Mouse (Mus musculus): ENCODE data around the gene Jagn1. TPM values are rescaled to one million over a fixed set of nuclear protein-coding genes. Genes with fewer than 3 reads are reported as not detected.
A peak's percentile ranks its signal among the peaks of the same experiment; 100 is the strongest.

Jagn1 gene
- polyA plus RNA-seq, 1 experiment from 2014 or later, result 66.1 TPM

DNA sequence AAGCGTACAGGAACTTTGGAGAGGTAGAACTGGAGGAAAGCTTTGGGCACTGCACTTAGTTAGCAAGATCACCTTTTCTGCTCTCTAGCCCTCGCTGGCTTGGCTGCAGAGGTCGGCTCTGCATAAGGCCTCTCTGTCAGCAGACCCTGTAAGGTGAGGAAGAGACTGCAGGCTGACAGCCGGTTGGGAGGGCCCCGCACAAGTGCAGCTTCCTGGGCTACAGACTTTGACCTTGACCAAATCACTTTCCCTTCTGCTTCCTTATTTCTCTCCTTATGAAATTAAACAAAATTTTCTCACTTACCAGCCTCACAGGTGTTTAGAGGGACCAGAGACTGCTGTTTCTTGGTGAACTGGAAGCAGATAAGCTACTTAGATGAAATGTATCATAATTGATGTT, 12.6 kb downstream of the Jagn1 start:
- no peaks in the 10 kb centered on the region for H3K9me3 ChIP-seq (ENCODE audit: control insufficient read depth, low read length)
- H3K27ac ChIP-seq (ENCODE audit: low read depth, low read length), result no peak overlapping the region
- no peak overlapping the region for H3K9ac ChIP-seq (ENCODE audit: low read length)
- no peak overlapping the region for H3K4me3 ChIP-seq (ENCODE audit: low read depth, low read length)
- H3K4me2 ChIP-seq (ENCODE audit: low read depth, low read length, severe bottlenecking), result no peak overlapping the region
- no peaks in the 10 kb centered on the region for H3K36me3 ChIP-seq (ENCODE audit: control insufficient read depth, insufficient read depth, low read length)
- DNase-seq (ENCODE audit: low spot score), result no peak
- 73% methylated on average over 5 of the region's 5 CpGs for WGBS
- H3K4me1 ChIP-seq (replicated peaks; ENCODE audit: control insufficient read depth, insufficient read depth, low read length), result no peaks in the 10 kb centered on the region
- ATAC-seq (replicated peaks; ENCODE audit: low FRiP score), result no peak
- no peaks in the 10 kb centered on the region for H3K27me3 ChIP-seq (ENCODE audit: control insufficient read depth, insufficient read depth, low read length)

DNA sequence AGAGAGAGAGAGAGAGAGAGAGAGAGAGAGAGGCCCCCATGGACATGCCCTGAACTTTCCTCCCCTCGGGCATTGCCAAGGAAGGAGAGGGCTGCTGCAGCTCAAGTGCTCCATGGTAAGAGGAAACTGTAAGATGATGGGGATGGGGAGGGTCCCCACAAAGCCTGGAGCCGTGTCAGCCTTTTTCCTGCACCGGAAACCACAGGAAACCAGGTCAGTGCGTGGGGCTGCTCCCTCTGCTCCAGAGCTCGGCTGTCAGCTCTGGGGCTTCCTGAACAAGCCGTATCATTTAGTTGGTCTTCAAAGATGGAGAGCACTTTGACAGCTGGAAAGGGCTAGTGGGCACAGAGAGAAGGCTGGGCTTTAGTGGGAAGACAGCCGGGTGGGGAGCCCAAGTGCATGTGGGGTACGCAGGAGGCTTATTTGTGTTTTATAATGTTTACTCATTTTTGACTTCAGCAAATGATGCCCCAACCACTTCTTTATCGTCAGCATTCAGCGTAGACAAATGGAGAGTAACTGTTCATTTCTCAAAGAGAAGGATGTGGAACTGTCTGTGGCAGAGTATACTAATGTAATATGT, 15.7 kb downstream of the Jagn1 start, which contains the start of gene Il17re:
Gene Il17re, plus strand, starts transcription at position 533 of the 583 bp plus-strand sequence.
- H3K36me3 ChIP-seq (ENCODE audit: control insufficient read depth, insufficient read depth, low read length), result no peaks in the 10 kb centered on the region
- no peak within 1 kb of the TSS for H3K27ac ChIP-seq (ENCODE audit: low read depth, low read length)
- H3K27me3 ChIP-seq (ENCODE audit: control insufficient read depth, insufficient read depth, low read length), result no peaks in the 10 kb centered on the region
- H3K4me3 ChIP-seq (ENCODE audit: low read depth, low read length), result no peak within 1 kb of the TSS
- H3K9me3 ChIP-seq (ENCODE audit: control insufficient read depth, low read length), result no peaks in the 10 kb centered on the region
- 76% methylated on average over 9 of the region's 10 CpGs for WGBS
- H3K9ac ChIP-seq (ENCODE audit: low read length), result no peak within 1 kb of the TSS
- no peaks in the 10 kb centered on the region for H3K4me1 ChIP-seq (replicated peaks; ENCODE audit: control insufficient read depth, insufficient read depth, low read length)
- ATAC-seq (replicated peaks; ENCODE audit: low FRiP score) (no peak), DNase-seq (ENCODE audit: low spot score) (no peak)
- H3K4me2 ChIP-seq (ENCODE audit: low read depth, low read length, severe bottlenecking), result no peak within 1 kb of the TSS

DNA sequence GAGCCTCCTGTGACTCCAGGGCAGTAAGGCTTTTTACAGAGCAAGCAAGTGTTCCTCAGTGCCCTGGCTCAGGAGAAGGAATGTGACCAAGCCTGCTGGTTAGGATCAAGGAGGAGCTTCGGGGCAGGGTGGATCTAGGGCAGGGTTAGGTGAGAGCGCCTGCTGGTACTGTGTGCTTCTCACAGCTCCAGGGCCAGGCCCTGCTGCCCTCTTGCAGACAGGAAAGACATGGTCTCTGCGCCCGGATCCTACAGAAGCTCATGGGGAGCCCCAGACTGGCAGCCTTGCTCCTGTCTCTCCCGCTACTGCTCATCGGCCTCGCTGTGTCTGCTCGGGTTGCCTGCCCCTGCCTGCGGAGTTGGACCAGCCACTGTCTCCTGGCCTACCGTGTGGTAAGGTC, 16.3 kb downstream of the Jagn1 start:
- Histone ChIP-seq H3K27ac (ENCODE audit: low read depth, low read length) (no peak overlapping the region), H3K9ac (ENCODE audit: low read length) (no peak overlapping the region), H3K4me2 (ENCODE audit: low read depth, low read length, severe bottlenecking) (no peak overlapping the region), H3K36me3 (ENCODE audit: control insufficient read depth, insufficient read depth, low read length) (no peaks in the 10 kb centered on the region), H3K4me1 (replicated peaks; ENCODE audit: control insufficient read depth, insufficient read depth, low read length) (no peaks in the 10 kb centered on the region), H3K27me3 (ENCODE audit: control insufficient read depth, insufficient read depth, low read length) (no peaks in the 10 kb centered on the region), H3K9me3 (ENCODE audit: control insufficient read depth, low read length) (no peaks in the 10 kb centered on the region), H3K4me3 (ENCODE audit: low read depth, low read length) (no peak overlapping the region)
- 65% methylated on average over 10 of the region's 10 CpGs for WGBS
- no peak for DNase-seq (ENCODE audit: low spot score)
- ATAC-seq (replicated peaks; ENCODE audit: low FRiP score), result no peak

DNA sequence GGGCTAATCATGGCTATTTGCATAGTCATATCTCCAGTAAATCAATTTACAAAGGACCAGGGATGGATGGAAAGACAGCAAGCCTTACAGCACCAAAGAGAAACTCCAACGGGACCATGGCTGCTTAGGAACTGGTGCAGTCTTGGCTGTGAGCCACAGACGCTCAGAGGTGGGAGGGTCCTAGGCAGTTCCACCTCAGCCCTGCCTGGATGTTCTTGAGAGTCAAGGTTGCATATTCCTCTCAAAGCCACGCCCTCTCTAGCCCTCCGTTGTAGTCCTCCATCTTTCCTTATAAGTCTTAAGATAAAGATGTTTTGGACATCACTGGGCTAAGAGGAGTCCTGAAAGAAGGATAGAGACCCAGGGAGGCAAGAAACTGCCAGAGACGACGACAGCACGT, 21.7 kb downstream of the Jagn1 start:
- no peak overlapping the region for H3K4me2 ChIP-seq (ENCODE audit: low read depth, low read length, severe bottlenecking)
- H3K9ac ChIP-seq (ENCODE audit: low read length), result no peak overlapping the region
- WGBS, result 68% methylated on average over 7 of the region's 7 CpGs
- DNase-seq (ENCODE audit: low spot score) (peak; percentile 11), ATAC-seq (replicated peaks; ENCODE audit: low FRiP score) (no peak)
- no peaks in the 10 kb centered on the region for H3K36me3 ChIP-seq (ENCODE audit: control insufficient read depth, insufficient read depth, low read length)
- H3K27ac ChIP-seq (ENCODE audit: low read depth, low read length), result no peak overlapping the region
- no peaks in the 10 kb centered on the region for H3K9me3 ChIP-seq (ENCODE audit: control insufficient read depth, low read length)
- H3K4me3 ChIP-seq (ENCODE audit: low read depth, low read length), result no peak overlapping the region
- no peaks in the 10 kb centered on the region for H3K27me3 ChIP-seq (ENCODE audit: control insufficient read depth, insufficient read depth, low read length)
- H3K4me1 ChIP-seq (replicated peaks; ENCODE audit: control insufficient read depth, insufficient read depth, low read length), result no peaks in the 10 kb centered on the region

DNA sequence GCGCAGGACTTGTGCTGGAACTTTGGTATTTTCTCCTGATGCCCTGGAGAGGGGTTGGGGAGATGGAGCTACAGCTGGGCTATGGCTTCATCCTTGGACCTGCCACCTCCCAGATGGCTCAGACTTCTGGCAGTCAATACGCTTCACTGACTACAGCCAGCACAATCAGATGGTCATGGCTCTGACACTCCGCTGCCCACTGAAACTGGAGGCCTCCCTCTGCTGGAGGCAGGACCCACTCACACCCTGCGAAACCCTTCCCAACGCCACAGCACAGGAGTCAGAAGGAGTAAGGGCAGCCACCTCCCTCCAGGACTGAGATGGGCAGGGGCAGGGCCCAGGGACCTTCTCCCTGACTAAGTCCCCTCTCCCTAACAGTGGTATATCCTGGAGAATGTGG, 23.2 kb downstream of the Jagn1 start:
- no peak for DNase-seq (ENCODE audit: low spot score)
- H3K27ac ChIP-seq (ENCODE audit: low read depth, low read length), result no peak overlapping the region
- no peak for ATAC-seq (replicated peaks; ENCODE audit: low FRiP score)
- H3K4me2 ChIP-seq (ENCODE audit: low read depth, low read length, severe bottlenecking), result no peak overlapping the region
- no peaks in the 10 kb centered on the region for H3K36me3 ChIP-seq (ENCODE audit: control insufficient read depth, insufficient read depth, low read length)
- H3K4me1 ChIP-seq (replicated peaks; ENCODE audit: control insufficient read depth, insufficient read depth, low read length), result 0 out of 2 replicates have a peak, but pooled peaks cover 3% of the 10 kb centered on the region
- 67% methylated on average over 5 of the region's 5 CpGs for WGBS
- peaks cover 7% of the 10 kb centered on the region for H3K27me3 ChIP-seq (ENCODE audit: control insufficient read depth, insufficient read depth, low read length)
- H3K4me3 ChIP-seq (ENCODE audit: low read depth, low read length), result no peak overlapping the region
- no peak overlapping the region for H3K9ac ChIP-seq (ENCODE audit: low read length)
- no peaks in the 10 kb centered on the region for H3K9me3 ChIP-seq (ENCODE audit: control insufficient read depth, low read length)

DNA sequence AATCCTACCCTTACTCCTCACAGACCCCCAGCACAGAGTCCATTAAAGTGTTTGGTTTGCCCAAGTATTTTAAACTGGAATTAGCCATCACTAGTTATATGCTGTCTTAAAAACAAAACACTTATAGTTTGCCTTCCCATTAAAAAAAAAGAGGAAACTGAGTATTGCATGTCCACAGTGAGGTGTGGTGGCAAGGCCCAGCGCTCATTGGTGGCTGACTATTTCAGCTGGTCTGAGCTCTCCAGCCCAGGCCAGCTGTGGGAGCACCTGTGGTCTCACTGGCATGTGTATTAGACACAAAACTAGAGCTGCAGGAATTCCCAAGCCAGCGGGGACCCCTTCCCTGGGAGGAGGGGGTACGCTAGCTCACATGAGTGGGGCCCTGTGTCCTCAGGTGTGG, 26.1 kb downstream of the Jagn1 start:
- ATAC-seq (replicated peaks; ENCODE audit: low FRiP score), result 0 out of 2 replicates have a peak, but pooled peaks have one; percentile 3
- WGBS, result 74% methylated on average over 3 of the region's 3 CpGs
- Histone ChIP-seq H3K4me3 (ENCODE audit: low read depth, low read length) (no peak overlapping the region), H3K27ac (ENCODE audit: low read depth, low read length) (no peak overlapping the region), H3K9ac (ENCODE audit: low read length) (peak overlapping the region; percentile 47; the same call in 1 of the 2 replicates), H3K4me1 (replicated peaks; ENCODE audit: control insufficient read depth, insufficient read depth, low read length) (peaks cover 8% of the 10 kb centered on the region; the same call in 1 of the 2 replicates), H3K27me3 (ENCODE audit: control insufficient read depth, insufficient read depth, low read length) (peaks cover 7% of the 10 kb centered on the region), H3K9me3 (ENCODE audit: control insufficient read depth, low read length) (no peaks in the 10 kb centered on the region), H3K36me3 (ENCODE audit: control insufficient read depth, insufficient read depth, low read length) (no peaks in the 10 kb centered on the region), H3K4me2 (ENCODE audit: low read depth, low read length, severe bottlenecking) (peak overlapping the region; percentile 58)
- DNase-seq (ENCODE audit: low spot score), result no peak

DNA sequence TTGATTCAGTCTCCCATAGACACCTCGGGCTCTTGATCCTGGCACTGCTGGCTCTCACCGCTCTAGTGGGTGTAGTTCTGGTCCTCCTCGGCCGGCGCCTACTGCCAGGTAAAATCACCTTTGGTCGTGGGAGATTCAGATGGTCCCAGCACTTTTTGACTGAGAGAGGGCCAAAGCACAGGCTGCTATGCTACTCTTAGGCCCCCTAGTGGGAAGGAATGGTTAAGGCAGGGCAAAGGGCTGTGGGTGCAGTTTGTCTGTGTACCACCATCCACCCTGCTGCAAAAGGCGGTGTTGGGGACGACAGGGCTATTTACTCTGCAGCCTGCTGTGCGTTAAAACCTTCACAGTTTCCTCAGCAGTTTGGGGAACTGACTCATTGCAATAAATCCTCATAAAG, 26.7 kb downstream of the Jagn1 start:
- DNase-seq (ENCODE audit: low spot score) (peak; percentile 80), ATAC-seq (replicated peaks; ENCODE audit: low FRiP score) (peak; percentile 74)
- 9% methylated on average over 9 of the region's 9 CpGs for WGBS
- Histone ChIP-seq H3K27ac (ENCODE audit: low read depth, low read length) (no peak overlapping the region), H3K9ac (ENCODE audit: low read length) (peak overlapping the region; percentile 47), H3K9me3 (ENCODE audit: control insufficient read depth, low read length) (no peaks in the 10 kb centered on the region), H3K4me3 (ENCODE audit: low read depth, low read length) (peak overlapping the region; percentile 28), H3K27me3 (ENCODE audit: control insufficient read depth, insufficient read depth, low read length) (peaks cover 7% of the 10 kb centered on the region), H3K4me2 (ENCODE audit: low read depth, low read length, severe bottlenecking) (peak overlapping the region; percentile 58), H3K4me1 (replicated peaks; ENCODE audit: control insufficient read depth, insufficient read depth, low read length) (peaks cover 8% of the 10 kb centered on the region; the same call in 1 of the 2 replicates), H3K36me3 (ENCODE audit: control insufficient read depth, insufficient read depth, low read length) (no peaks in the 10 kb centered on the region)

DNA sequence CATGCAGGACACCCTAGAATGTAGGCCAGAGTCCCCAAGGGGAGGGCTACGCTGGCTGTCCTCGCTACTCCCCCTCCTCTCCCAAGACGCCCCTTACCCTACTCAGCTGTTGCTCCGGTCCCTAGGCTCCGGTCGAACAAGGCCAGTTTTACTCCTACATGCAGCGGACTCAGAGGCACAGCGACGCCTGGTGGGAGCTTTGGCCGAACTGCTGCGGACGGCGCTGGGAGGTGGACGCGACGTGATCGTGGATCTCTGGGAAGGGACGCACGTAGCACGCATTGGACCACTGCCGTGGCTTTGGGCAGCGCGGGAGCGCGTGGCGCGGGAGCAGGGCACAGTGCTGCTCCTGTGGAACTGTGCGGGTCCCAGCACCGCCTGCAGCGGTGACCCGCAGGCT, 27.1 kb downstream of the Jagn1 start:
- WGBS, result under 1% methylated on average over 31 of the region's 31 CpGs
- H3K9me3 ChIP-seq (ENCODE audit: control insufficient read depth, low read length), result no peaks in the 10 kb centered on the region
- peak overlapping the region; percentile 28 for H3K4me3 ChIP-seq (ENCODE audit: low read depth, low read length)
- ATAC-seq (replicated peaks; ENCODE audit: low FRiP score), result peak; percentile 64
- peak; percentile 90 for DNase-seq (ENCODE audit: low spot score)
- no peak overlapping the region for H3K27ac ChIP-seq (ENCODE audit: low read depth, low read length)
- peak overlapping the region; percentile 47 for H3K9ac ChIP-seq (ENCODE audit: low read length)
- peaks cover 8% of the 10 kb centered on the region; the same call in 1 of the 2 replicates for H3K4me1 ChIP-seq (replicated peaks; ENCODE audit: control insufficient read depth, insufficient read depth, low read length)
- H3K36me3 ChIP-seq (ENCODE audit: control insufficient read depth, insufficient read depth, low read length), result no peaks in the 10 kb centered on the region
- H3K27me3 ChIP-seq (ENCODE audit: control insufficient read depth, insufficient read depth, low read length), result peaks cover 7% of the 10 kb centered on the region
- H3K4me2 ChIP-seq (ENCODE audit: low read depth, low read length, severe bottlenecking), result peak overlapping the region; percentile 58

Measured in forebrain, embryonic 11.5 days (tissue).